Mouse (Mus musculus) layer of hippocampus, postnatal 14 days (tissue): ENCODE measurements at regions not wholly inside any gene's neighbourhood (a gene's known extent, or its start where the extent isn't known, plus 50 kb on each side); places are given as distances from the start of the nearest gene placed in this dataset.

Experiments used
- DNase-seq, 2 experiments: peaks; one replicate each; pipeline ENCODE4 v3.0.0; 2021 to 2022; ENCODE audit warnings: low spot score in 2 of 2, mixed read lengths in 1 of 2

DNA sequence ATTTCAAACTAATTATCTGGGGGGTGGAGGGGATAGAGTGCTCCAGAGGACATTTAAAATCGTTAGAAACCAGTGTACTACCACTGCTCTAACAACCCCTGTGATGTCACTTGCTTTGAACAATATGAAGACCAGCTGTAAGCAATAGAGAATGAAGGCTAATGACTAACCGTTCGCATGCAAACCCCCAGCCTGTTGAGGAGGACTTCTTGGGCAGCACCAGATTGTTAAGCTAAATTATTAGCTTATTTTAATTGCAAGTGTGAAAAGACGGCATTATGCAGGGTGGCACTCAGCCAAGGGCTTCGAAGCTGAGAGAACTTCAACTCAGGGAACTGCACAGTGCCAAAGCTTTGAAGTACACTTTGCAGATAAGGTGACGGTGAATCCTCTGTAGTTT is 452.0 kb upstream of the Adamts9 start:
- peak; percentile 50 to 63 for DNase-seq

DNA sequence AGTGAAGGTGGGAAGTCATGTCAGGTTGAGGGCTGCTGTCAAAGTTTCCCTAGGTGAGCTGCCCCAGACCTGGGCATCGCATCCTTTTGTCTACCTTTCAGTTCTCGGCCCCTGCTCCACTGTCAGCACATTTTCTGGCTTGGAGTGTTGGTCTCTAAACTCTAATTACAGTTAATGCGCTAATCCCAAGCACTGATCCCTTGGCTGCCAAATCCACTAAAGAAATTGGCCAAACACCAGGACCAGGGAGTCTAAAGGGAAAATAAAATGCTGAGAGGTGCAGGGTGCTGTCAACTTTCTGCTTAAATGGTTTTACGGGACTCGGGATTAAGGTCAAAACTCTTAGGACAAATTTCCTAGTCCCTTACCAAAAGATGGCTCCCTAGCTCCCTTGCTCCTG is 450.3 kb upstream of the Adamts9 start:
- peak in 1 of 2 experiments; percentile 23 for DNase-seq

DNA sequence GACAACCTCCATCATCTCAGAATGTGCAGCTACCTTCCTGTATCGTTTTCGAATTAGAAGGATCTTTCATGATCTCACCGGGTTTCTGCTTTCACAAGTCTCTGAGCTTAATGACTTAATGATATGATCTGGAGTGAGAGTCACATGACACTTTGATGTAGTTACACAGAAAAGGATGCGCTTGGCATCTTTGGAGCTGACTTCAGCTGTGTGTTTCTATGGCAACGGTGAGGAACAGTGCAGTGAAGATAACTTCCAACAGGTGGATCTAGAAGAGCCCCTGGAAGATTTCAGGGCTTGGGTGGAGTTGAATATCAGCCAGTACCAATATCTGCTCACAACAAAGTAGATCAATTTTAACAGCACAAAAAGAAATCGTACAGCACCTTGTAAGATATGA is 449.1 kb upstream of the Adamts9 start:
- no peak for DNase-seq

DNA sequence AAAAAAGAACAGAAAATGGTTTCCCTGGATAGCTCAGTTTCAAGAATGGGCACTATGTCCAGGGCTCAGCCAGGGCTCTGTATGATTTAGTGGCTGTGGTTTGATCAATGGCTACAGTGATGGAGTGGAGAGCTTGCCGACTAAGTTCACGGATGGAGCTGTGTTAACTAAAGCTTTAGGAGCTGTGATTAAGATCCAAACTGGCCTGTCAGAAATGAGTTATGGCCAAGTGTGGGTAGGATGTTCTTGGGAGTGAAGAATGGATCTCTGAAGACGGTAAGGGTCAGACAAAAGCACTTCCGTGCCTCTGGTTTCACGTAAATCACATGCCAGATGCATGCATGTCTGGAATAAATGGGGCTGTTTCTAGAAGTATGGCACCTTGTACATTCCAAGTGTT is 447.9 kb upstream of the Adamts9 start:
- DNase-seq, result no peak

DNA sequence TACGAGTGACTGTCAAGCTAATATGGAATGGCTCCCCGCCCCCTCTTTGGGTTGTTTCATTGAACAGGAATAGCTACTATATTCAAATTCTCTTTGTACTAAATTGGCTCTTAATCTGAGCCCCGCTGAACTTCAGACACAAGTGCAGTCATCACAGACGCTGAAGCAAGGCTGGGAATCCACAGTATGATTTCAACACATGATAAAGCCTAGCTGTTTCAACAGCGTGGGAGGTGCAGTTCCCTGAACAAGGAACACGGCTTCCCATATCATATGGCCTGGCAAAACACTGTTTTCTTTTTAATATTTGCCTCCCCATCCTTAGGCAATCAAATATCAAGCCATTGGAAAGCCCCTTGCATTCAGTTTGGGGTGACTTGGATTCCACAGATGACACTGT is 428.0 kb upstream of the Adamts9 start:
- peak in 1 of 2 experiments; percentile 37 for DNase-seq

DNA sequence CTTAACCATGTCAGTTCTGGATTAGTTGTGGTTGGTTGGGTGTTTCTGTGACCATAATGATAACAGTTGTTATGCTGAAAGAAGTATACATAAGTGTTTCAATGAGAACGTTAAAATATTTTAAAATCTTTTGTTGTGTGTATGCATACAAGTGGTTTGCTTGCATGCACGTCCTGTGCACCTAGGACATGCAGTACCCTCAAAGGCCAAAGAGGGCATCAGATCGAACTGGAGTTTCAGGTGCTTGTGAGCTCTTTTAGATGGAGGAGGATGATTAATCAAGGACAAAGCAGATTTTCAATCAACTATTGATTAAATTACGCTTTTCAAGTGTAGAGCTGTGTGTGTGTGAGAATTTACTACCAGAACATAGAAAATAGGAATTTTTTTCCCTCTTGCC is 420.6 kb upstream of the Adamts9 start:
- no peak for DNase-seq

DNA sequence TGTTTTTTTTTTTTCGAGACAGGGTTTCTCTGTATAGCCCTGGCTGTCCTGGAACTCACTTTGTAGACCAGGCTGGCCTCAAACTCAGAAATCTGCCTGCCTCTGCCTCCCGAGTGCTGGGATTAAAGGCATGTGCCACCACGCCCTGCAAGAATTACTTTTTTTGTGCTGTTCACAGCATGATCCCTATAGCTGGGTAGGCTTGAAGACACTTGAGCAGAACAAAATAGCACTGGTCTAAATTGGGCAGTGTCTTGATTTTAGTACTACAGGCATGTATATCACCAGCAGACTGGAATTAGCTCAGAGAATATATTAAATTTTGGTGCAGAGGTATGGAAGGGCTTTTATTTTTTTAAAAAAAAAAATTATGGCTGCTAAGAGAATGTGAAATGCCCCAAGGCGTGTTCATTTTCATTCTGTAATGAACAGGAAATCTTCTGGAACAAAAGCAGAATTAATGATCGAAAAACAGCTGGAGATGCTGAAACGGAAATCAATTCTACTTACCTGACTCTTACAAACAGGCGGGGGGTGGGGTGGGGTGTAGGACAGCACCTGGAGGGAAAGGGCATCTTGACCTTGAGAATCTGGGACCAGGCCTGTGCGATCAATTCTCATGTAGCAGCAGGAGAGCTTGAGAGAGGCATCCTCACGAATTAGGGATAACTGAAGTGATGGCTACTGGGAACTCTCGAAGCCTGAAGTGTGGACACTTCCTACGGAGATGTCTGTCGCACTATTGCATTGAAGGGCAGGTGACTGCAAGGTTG is 410.2 kb upstream of the Adamts9 start:
- no peak for DNase-seq

DNA sequence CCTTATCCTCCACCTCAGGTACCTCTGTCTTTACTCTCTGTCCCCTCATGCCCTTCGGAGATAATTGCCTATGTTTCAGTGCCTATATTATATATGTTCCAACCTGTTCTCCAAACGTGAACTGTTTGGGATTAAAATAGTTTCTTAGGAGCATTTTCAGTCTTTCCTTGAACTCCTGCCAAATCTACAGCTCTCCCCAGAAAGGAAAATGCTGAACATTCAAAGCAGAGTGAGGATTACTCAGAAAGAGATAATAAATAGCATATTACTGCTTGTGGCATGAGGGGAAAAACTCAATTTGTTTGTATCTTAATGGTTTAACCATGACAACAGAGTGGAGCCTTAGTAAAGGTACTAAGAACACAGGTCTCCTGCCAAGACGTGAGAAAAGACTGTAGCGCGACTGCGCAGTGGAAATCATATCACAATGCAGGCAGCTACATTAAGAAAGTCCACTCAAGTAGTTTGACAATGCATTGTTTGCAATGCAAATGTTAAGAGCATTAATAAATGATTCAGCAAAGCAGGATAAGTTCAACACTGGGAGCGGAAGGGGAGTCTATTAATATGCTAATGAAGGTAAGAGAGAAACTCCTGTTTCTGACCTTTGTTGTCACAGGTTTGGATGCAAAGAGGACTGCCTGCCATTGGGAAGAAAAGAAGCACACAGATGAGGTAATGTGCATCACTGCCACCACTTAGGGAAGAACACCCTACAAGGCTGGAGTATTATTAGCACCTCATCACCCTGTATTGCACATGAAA is 406.8 kb upstream of the Adamts9 start:
- DNase-seq, result no peak

DNA sequence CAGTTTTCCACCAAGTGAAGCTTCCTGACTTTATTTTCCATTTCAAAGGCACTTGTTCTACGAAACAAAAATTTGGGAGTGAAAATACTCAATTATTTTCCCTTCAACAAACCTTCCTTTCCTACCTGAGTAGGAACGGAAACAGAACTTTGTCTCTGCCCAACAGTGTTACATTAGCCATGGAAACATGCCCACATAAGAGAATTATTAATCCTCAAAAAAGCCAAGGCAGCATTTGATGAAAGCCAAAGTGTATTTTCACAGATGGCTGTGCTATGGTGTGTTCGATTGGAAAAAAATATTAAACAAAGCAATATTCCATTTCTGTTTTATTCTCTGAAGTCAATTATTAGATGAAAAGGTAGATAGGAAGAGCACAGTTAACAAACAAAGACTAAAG is 404.8 kb upstream of the Adamts9 start:
- peak in 1 of 2 experiments; percentile 14 for DNase-seq

DNA sequence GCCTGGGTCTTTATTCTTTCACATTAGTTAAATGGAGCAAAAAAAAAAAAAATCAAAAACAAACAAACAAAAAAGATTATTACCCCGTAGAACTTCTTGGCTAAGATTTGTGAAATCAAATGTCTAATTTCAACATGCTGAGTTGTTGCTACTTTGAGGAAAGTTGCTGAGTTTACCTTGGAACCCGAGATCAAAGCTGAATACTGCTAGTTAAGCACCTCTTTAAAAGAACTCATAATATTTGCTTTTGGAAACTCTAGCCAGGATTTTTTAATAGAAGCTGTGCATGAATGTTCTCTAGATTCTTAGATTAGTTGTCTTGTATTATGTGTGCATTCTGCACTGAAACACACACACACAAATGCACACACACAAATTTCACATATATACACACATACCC is 385.4 kb upstream of the Adamts9 start:
- no peak for DNase-seq

DNA sequence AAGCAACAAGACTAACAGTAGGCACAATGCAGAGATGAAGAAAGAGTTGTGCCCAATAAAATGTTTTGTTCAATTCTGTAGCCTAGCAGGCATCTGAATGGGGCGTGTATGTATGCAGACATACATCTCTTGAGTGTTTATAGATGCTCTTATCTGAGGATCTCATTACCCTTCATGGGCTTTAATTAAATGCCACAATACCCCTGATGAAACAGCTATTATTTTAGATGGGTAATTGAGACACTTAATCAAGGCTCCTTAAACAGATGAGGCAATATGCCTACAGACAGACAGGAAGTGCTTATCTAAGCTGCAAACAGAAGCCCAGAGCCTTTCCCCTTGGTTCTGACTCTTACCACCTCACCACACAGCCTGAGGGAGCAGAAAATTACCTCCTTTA is 384.6 kb upstream of the Adamts9 start:
- no peak for DNase-seq

DNA sequence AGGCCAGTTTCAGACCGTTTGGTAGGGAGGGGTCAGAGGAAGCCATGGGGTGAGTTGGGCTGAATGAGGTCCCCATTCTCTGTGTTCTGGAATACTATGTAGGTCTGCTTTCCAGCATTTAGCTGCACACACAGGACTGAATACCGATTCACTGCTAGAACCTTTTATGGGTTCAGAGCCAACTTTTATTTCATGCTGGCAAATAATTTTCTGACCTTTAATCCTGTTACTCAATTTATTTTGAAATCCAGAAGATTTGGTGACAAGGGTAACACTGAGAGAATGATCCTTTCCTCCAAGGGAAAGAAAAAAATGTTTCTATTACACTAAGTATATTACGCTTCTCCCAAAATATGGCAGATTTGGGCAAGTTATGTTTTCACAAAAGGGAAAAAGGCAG is 380.6 kb upstream of the Adamts9 start:
- no peak for DNase-seq

DNA sequence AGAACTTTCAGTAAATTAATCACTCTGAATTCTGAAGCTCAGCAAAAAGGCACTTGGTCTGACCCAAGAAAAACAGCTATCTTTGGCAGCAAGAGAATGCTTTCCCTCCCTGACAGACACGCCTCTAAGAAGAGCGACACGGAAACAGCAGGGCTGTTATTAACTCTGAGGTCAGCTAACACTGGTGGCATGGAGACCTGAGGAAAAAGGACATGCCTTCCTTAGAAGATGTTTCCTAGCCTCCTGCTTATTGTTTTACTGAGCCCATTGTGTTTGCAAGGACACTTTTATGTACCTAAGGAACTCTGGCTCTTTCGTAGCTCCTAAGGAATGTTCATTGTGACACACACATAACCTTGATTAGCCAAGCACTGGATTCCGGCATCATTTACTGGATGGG is 371.3 kb upstream of the Adamts9 start:
- DNase-seq, result no peak

DNA sequence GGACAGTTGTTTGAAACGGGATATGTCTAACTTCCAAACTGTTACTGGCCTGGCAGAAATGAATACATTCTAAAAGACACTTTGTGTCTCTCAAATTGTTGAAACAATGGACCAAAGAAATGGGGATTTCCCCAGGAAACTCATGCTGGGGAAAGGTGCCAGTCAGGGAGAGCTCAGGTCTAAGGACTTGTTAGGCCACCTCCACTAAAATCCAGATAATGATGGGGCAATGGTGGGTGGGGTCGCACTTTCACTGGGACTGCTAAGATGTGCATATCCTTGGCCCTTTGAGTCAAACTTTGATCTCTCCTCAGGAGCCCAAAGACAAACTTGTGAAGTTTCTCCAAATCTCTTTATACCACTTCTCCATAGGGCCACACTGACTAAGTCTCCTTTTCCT is 361.9 kb upstream of the Adamts9 start:
- no peak for DNase-seq

DNA sequence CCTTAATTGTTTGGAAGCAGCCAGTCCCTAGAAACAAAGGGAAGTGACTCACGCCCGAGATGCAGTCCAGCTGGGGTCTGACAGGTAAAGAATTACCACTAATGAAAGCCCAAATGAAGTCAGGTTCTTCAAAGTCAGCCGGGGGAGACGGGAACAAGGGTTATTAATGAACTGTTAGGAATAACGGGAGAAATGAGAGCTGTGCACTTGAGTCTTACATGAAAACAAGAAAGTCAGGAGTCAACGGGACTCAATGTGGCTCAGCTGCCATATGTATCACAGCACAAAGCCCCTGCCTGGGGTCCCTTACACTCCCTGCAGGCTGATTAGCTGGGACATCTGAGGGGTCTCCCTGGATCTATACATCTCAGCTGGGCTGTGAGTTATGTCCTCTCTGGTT is 354.7 kb upstream of the Adamts9 start:
- no peak for DNase-seq

DNA sequence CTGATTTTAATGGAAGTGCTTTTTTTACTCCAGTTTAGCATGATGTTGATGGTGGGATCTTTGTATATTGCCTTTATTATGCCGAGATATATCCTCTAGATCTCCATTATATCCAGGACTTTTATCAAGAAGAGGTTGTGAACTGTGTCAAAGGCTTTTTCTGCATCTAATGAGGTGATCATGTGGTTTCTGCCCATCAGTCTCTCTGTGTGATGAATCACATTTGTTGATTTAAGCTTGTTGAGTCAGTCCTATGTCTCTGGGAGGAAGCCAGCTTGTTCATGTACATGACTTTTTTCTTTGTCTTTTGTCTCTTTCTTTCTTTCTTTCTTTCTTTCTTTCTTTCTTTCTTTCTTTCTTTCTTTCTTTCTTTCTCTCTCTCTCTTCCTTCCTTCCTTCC is 348.4 kb upstream of the Adamts9 start:
- no peak for DNase-seq

DNA sequence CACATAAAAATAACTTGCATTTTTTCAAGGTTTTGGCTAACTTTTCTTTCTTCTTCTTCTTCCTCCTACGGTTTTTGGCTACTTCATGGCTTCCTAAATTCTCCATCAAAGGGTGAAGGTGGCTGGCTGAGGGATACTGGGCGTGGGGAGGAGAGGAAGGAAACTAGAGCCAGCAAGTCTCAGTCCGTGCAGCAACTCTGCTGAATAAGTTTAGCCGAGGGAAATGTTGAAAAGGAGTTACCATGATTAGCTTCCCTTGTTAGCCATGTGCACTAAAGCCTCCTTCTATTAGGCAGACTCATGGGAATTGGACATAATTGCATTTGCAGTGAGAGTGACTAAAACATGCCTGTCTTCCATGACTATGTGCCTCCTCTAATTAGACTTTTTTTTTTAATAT is 345.1 kb upstream of the Adamts9 start:
- no peak for DNase-seq

DNA sequence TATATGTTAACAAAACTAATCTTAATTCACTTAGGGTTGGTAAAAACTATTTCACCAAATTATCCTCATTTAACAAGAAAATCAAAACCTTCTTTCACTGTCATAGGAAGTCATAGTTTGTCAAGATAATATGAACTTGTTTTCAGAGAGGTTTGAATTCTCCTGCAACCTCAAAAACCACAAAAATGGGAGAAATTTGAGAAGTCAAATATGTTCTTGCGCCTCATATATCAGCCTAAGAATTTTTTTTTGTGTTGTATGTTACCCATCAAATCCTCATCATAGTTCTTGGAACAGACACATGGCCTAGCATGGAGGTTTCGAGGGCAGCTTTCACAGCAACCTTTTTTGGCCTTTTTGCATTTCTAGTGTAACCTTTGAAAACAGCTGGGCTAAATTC is 342.5 kb upstream of the Adamts9 start:
- no peak for DNase-seq

DNA sequence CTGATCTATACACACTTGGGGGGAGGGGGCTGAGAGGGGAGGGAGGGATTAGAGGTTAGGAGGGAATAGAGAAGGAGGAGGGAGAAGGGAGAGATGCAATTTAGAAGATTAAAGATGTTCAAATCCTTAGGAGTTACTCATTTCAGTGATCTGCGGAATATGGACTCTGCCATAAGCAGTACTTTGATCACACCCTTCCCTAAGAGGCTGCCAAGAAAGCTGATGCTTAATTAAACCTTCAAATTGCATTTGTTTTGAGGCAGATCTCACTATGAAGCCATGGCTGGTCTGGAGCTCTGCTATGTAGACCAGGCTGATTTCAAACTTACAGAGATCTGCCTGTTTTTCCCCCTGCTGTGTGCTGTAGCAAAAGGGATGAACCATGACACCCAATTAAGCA is 338.2 kb upstream of the Adamts9 start:
- no peak for DNase-seq

DNA sequence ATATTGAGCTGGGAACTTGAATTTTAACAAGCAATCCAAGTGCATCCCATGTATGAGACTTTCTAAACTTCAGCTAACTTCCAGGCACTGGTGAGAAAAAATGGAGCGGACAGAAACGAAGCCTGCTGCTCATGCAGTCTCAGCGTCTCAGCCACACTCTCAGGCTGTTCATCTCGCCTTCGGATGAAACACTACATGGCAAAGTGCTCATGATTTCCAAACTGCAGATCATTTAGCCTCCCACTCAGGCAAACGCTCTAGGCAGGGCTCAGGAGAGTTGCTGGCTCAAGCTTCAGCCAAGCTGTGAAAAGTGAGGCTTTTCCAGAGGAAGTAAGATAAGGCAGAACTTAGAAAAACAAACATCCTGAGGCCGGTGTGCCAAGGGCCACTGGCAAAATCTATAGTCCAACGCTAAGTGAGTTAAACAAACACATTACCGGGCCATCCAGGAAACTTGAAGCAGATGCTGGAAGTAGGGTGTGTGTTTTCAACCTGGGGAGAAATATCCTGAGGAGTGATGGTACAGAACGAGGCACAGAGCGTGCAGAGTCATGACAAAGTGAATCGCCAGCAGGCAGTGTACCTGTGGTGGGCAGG is 330.7 kb upstream of the Adamts9 start:
- DNase-seq, result no peak

DNA sequence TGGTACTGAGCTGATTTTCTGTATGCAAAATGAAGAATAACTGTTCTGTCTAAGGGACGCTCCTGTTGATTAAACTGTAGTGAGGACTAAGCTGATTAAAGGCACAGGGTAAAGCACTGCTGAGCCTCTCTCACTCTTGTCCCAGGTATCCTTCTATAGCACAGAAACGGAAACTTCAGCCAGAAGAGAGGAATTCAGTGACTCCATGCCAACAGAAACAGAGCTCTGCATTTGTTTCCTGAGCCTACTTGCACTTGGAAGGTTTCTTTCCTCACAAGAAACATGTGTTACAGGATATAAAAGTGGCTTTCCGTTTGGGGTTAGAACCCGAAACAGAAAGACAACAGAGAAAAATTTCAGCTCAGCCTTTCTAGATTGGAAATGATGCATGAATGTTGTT is 328.9 kb upstream of the Adamts9 start:
- no peak for DNase-seq

DNA sequence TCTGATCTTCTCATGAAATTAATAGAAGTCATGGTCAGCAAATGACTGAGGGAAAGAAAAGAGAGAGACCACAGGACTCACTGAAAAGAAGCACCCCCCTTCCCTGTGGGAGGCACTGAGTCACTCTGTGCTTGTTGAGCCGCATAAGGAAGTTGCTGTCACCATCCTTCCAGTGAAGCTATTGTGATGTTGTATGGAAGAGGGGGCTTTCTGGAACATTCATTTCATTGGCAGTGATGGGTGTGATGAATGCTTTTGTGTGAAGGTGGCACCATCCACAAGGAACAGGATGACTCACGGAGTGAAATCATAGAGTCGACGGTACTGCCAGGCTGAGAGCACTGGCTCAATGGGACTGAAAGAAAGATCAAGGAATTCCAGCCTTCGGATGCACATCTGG is 323.5 kb upstream of the Adamts9 start:
- DNase-seq, result no peak

DNA sequence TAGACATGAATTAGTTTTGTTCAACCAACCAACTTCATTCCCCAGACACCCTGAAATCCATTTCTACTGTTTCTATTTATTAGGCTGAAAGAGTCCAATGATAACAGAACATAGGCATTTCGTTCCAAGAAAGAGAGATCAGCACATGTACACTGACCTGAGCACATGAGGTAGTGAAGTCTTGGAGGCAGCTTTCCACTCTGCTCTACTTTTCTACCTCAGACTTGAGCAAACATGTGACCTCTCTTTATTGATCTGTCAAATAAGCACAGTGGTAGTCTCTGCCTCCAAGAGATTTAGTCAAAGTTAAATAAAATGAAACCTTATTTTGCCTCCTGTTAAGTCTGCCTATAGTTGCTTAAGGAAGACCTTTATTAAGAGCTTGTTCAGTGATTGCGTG is 321.9 kb upstream of the Adamts9 start:
- no peak for DNase-seq
